Comparison of ENCODE assay signal across 14 mouse cellular contexts in genomic region chrX:164912186-164912585, GRCm38 (mm10).
"Had no signal": no experiment of that assay in that cellular context is flagged by ENCODE, and none has a peak within 500 bp of the region (broad histone marks: within the 10 kb centered on the region; RNA-seq: fewer than 3 reads in every experiment).

No protein-coding gene starts in this region.

- ATAC-seq: midbrain, embryonic 13.5 days; midbrain, embryonic 15.5 days had no signal

- DNase-seq: lung, adult 18-20 months; lung, embryonic 14.5 days; lung, postnatal 10 days; lung, postnatal 4 days; right cerebral cortex, postnatal 14 days; thymus, adult 2 months; thymus, postnatal 25 days; thymus, postnatal 4 days had no signal

- H3K4me3 ChIP-seq: megakaryocyte, embryonic 14.5 days; midbrain, embryonic 13.5 days; midbrain, embryonic 15.5 days; neural tube, embryonic 12.5 days; stomach, embryonic 15.5 days had no signal

- H3K27ac ChIP-seq: midbrain, embryonic 13.5 days; midbrain, embryonic 15.5 days; neural tube, embryonic 12.5 days; stomach, embryonic 15.5 days; stomach, postnatal 0 days had no signal
